Mouse (Mus musculus) erythroid progenitor cell, adult 5-6 weeks (primary cell): Measurements from ENCODE around the gene Glt8d2. TPM values are rescaled to one million over a fixed set of nuclear protein-coding genes. Genes with fewer than 3 reads are reported as not detected.

Experiments used
- total RNA-seq, 2 experiments: library from RNA; stranded (forward) in 1 of 2; stranded (reverse) in 1 of 2; fragments of 150-400 nt in 1 of 2; fragments of 186-747, 209-891 nt in 1 of 2; gene quantifications; 2 replicates each; pipeline versions ENCODE4 v1.2.3 to v1.2.4; 2015 to 2017; ENCODE audit warnings: low replicate concordance in 2 of 2

Glt8d2 gene
- total RNA-seq, 2 experiments from 2014 or later: not detected

Other genes starting within 250 kb of the Glt8d2 start
- not detected in 2 replicates for gene Gm1553, start 198.0 kb downstream of the Glt8d2 start, total RNA-seq (2015; ENCODE audit: low replicate concordance)
- gene Gm1553, start 198.0 kb downstream of the Glt8d2 start, total RNA-seq (2017; ENCODE audit: low replicate concordance): not detected in 2 replicates
- gene 1190007I07Rik, start 67.4 kb downstream of the Glt8d2 start, total RNA-seq (2015; ENCODE audit: low replicate concordance): not detected in 2 replicates
- gene 1190007I07Rik, start 67.4 kb downstream of the Glt8d2 start, total RNA-seq (2017; ENCODE audit: low replicate concordance): 11.3 TPM in 1 of 2 replicates, not detected in the other
- 12.6 and 25.2 TPM in 2 replicates for gene Tdg, start 60.8 kb downstream of the Glt8d2 start, total RNA-seq (2015; ENCODE audit: low replicate concordance)
- 27.1 and 27.9 TPM in 2 replicates for gene Tdg, start 60.8 kb downstream of the Glt8d2 start, total RNA-seq (2017; ENCODE audit: low replicate concordance)
- 10.1 and 24.7 TPM in 2 replicates for gene Hcfc2, start 5.5 kb upstream of the Glt8d2 start, total RNA-seq (2015; ENCODE audit: low replicate concordance)
- 2.5 and 10.1 TPM in 2 replicates for gene Hcfc2, start 5.5 kb upstream of the Glt8d2 start, total RNA-seq (2017; ENCODE audit: low replicate concordance)
- gene Nfyb, start 73.5 kb upstream of the Glt8d2 start, total RNA-seq (2015; ENCODE audit: low replicate concordance): 36.0 and 65.0 TPM in 2 replicates
- gene Nfyb, start 73.5 kb upstream of the Glt8d2 start, total RNA-seq (2017; ENCODE audit: low replicate concordance): 81.4 and 122 TPM in 2 replicates
- gene Txnrd1, start 143.3 kb upstream of the Glt8d2 start, total RNA-seq (2015; ENCODE audit: low replicate concordance): 26.7 and 38.1 TPM in 2 replicates
- gene Txnrd1, start 143.3 kb upstream of the Glt8d2 start, total RNA-seq (2017; ENCODE audit: low replicate concordance): 38.2 and 56.8 TPM in 2 replicates
- gene Eid3, start 176.0 kb upstream of the Glt8d2 start, total RNA-seq (2015; ENCODE audit: low replicate concordance): 4.2 TPM in 1 of 2 replicates, not detected in the other
- gene Eid3, start 176.0 kb upstream of the Glt8d2 start, total RNA-seq (2017; ENCODE audit: low replicate concordance): 6.6 and 9.4 TPM in 2 replicates